Mouse (Mus musculus): Measurements from ENCODE around the gene Ccn5. TPM values are rescaled to one million over a fixed set of nuclear protein-coding genes. Genes with fewer than 3 reads are reported as not detected.

The Ccn5 gene
- polyA plus RNA-seq, 1 experiment from 2014 or later: 0.48 TPM

DNA sequence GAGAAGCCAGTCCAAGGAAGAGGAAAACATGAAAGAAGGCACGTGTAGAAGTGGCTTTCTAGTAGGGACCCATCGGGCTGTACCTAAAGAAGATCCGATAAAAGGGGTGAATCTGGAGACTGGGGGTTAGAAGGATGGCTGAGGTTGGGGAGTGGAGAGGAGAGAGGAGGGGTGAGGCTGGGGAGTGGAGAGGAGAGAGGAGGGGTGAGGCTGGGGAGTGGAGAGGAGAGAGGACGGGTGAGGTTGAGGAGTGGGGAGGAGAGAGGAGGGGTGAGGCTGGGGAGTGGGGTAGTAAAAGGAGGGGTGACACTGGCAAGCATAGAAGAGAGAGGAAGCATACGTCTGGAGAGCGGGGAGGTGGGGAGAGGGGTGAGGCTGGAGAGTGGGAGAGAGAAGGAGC is 36.6 kb downstream of the Ccn5 start:
- Histone ChIP-seq H3K9ac (no peak overlapping the region), H3K9me3 (replicated peaks) (no peaks in the 10 kb centered on the region), H3K27ac (no peak overlapping the region), H3K36me3 (no peaks in the 10 kb centered on the region), H3K4me1 (0 out of 2 replicates have a peak, but pooled peaks cover 2% of the 10 kb centered on the region), H3K27me3 (peaks cover 81% of the 10 kb centered on the region), H3K4me2 (replicated peaks) (no peak overlapping the region), H3K4me3 (no peak overlapping the region)
- WGBS: 84% methylated on average over 6 of the region's 6 CpGs
- 0 out of 2 replicates have a peak, but pooled peaks have one; percentile 65 for ATAC-seq (ENCODE audit: low FRiP score)

DNA sequence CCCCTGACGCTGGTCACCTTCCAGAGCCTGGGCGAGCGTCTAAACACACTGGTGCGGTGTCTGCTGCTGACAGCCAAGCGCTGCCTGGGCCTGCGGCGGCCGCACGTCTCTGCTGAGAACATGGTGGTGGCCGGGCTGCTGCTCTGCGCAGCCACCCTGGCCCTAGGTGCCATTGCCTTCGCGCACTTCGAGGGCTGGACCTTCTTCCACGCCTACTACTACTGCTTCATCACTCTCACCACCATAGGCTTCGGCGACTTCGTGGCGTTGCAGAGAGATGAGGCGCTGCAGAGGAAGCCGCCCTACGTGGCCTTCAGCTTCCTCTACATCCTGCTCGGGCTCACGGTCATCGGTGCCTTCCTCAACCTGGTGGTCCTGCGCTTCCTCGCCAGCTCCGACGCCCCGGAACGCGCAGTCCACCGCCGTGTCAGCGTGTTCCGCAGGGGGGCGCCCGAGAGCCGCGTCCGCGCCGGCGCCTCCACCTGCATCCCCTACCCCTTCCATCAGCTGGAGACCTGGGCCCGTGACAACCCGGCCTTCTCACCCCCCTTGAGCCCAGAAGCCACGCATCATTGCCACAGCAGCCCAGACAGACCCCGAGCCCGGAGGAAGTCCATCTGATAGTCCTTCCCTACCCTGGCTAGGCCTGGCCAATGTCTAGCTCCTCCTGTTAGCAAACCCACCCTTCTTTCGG is 37.7 kb downstream of the Ccn5 start:
- 0 out of 2 replicates have a peak, but pooled peaks cover 2% of the 10 kb centered on the region for H3K4me1 ChIP-seq
- no peak overlapping the region for H3K27ac ChIP-seq
- 12% methylated on average over 50 of the region's 50 CpGs for WGBS
- no peak overlapping the region; the same call in 1 of the 2 replicates for H3K4me3 ChIP-seq
- peaks cover 71% of the 10 kb centered on the region for H3K27me3 ChIP-seq
- peak overlapping the region; percentile 39 for H3K4me2 ChIP-seq (replicated peaks)
- H3K36me3 ChIP-seq: no peaks in the 10 kb centered on the region
- H3K9me3 ChIP-seq (replicated peaks): no peaks in the 10 kb centered on the region
- peak; percentile 75 for ATAC-seq (ENCODE audit: low FRiP score)
- H3K9ac ChIP-seq: peak overlapping the region; percentile 23; the same call in 1 of the 2 replicates

DNA sequence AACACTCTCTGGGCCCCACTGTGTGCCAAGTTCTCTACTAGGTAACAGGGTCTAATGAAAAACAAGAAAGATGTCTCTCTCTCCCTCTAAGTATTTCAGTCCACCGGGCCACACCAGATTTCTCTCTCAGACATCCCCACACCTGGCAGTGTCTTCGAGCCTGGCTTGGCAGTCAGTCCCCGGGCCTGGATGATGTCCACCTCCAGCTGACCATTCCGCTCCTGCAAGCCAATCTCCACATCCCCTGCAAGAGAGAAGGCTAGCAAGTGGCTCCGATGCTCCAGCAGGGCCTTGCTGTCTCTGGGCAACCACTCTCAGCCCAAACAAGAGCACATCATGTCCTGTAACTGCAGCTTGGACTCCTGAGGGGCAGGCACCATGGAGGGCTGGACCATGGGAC is 44.6 kb downstream of the Ccn5 start:
- no peaks in the 10 kb centered on the region for H3K9me3 ChIP-seq (replicated peaks)
- WGBS: 94% methylated on average over 5 of the region's 5 CpGs
- ATAC-seq (ENCODE audit: low FRiP score): no peak

DNA sequence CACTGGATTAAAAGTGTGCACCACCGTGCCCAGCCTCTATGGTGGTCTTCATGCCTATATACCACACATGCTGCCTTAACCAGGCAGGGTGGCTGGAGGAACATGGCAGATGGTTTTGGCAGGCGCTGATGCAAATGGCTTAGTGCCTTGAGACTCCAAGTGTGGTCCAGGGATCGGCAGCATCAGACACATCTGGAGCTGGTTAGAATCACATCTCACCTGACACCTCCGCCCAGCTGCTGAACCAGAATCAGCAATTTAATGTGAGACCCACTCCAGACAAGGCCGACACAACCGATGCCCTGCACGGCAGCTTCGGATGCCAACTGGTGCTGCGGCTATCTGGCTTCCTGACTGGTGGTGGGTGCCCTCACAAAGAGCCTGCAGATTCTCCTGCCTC is 45.4 kb downstream of the Ccn5 start:
- Histone ChIP-seq H3K27ac (no peak overlapping the region), H3K4me2 (replicated peaks) (no peak overlapping the region), H3K27me3 (no peaks in the 10 kb centered on the region), H3K9ac (no peak overlapping the region), H3K4me3 (no peak overlapping the region), H3K36me3 (no peaks in the 10 kb centered on the region), H3K9me3 (replicated peaks) (no peaks in the 10 kb centered on the region), H3K4me1 (peaks cover 8% of the 10 kb centered on the region)
- 82% methylated on average over 9 of the region's 9 CpGs for WGBS
- ATAC-seq (ENCODE audit: low FRiP score): no peak

More for the DNA sequence above, 44.6 kb downstream of the Ccn5 start:
- no peak overlapping the region for H3K9ac ChIP-seq
- no peaks in the 10 kb centered on the region for H3K36me3 ChIP-seq
- no peak overlapping the region for H3K4me2 ChIP-seq (replicated peaks)
- no peak overlapping the region for H3K27ac ChIP-seq
- H3K27me3 ChIP-seq: peaks cover 6% of the 10 kb centered on the region; the same call in 1 of the 2 replicates
- H3K4me3 ChIP-seq: no peak overlapping the region
- peaks cover 6% of the 10 kb centered on the region for H3K4me1 ChIP-seq

DNA sequence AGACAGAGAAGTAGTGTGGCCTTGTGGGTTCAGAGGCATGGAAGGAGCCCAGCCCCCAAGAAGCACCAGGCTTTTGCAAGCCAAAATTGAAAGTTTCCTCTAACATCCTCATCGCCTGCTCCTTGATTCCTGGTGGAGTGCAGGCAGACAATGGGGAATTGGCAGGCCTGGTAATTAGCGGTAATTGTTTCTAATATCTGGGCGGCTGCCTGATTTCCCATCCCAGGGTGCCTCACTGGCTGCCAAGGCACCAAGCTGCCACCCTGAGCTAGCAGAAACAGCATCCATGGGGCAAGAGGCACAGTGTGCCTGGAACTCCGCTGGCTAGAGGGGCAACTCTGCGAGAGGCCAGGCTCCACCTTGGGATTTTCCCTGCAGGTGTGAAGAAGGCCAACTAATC is 49.1 kb downstream of the Ccn5 start:
- 56% methylated on average over 5 of the region's 5 CpGs for WGBS
- no peak overlapping the region for H3K4me3 ChIP-seq
- H3K27ac ChIP-seq: no peak overlapping the region
- H3K36me3 ChIP-seq: no peaks in the 10 kb centered on the region
- H3K4me1 ChIP-seq: peaks cover 15% of the 10 kb centered on the region
- H3K9ac ChIP-seq: no peak overlapping the region
- no peak overlapping the region for H3K4me2 ChIP-seq (replicated peaks)
- ATAC-seq (ENCODE audit: low FRiP score): no peak
- H3K27me3 ChIP-seq: no peaks in the 10 kb centered on the region
- H3K9me3 ChIP-seq (replicated peaks): no peaks in the 10 kb centered on the region

DNA sequence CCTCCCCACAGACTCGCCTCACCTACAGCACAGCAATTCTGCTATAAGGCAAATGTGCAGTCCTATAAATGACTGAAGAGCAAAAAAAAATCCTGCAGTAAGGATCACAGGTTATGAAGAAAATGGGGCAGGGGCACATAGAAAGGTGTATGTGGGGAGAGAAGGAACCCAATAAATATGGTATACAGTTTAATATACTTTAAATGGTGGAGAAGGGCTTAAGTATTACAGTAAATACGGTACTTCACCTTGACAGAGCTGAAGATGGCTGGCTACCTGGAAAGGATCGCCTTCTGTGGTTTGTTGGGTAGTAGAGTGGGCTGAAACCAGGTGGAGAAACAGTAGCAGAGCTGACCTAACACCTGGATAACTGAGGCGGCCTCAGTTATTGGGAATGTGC is 50.6 kb downstream of the Ccn5 start:
- Histone ChIP-seq H3K27ac (no peak overlapping the region), H3K4me2 (replicated peaks) (no peak overlapping the region), H3K27me3 (no peaks in the 10 kb centered on the region), H3K4me1 (peaks cover 29% of the 10 kb centered on the region), H3K36me3 (no peaks in the 10 kb centered on the region), H3K9me3 (replicated peaks) (no peaks in the 10 kb centered on the region), H3K9ac (no peak overlapping the region), H3K4me3 (no peak overlapping the region)
- WGBS: 83% methylated on average over 4 of the region's 4 CpGs
- ATAC-seq (ENCODE audit: low FRiP score): no peak

DNA sequence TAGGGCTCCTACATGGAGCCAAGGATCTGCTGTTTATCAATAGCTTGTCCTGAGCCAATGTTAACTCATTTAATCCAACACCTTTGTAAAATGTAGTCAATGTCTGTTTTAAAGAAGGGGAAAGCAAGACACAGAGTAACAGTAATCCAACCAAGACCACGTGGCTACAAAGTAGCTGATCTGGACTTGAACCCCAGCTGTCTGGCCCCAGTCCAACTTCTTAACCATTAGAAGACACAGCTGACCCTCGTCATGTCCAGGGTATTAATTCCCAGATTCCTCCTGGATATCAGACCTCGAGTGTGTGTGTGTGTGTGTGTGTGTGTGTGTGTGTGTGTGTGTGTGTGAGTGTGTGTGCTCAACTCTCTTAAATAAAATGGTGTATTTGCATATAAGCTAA is 51.2 kb downstream of the Ccn5 start:
- Histone ChIP-seq H3K9me3 (replicated peaks) (no peaks in the 10 kb centered on the region), H3K4me1 (peaks cover 31% of the 10 kb centered on the region)

DNA sequence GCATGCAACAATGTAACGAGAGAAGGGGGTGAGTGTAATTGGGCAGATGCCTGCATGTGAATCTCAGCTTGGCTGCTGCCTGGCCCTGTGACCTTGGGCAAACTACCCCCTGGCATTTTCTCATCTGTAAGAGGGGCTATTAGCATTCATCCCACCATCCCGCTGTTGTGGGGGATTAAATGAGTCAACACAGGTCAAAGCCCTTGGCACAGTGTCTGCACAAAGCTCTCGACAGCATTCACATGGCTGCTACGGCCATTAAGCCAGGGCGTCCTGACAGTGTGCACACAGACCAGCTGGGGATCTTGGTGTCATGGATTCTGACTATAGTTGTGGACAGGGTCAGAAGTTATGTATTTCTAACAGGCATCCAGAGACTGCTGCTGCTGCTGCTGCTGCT is 54.2 kb downstream of the Ccn5 start:
- peaks cover 7% of the 10 kb centered on the region; the same call in 1 of the 2 replicates for H3K27me3 ChIP-seq
- WGBS: 27% methylated on average over 5 of the region's 5 CpGs
- H3K4me1 ChIP-seq: peaks cover 29% of the 10 kb centered on the region
- H3K4me2 ChIP-seq (replicated peaks): no peak overlapping the region
- no peak overlapping the region for H3K4me3 ChIP-seq
- ATAC-seq (ENCODE audit: low FRiP score): peak; percentile 33; the same call in 1 of the 2 replicates
- H3K9ac ChIP-seq: no peak overlapping the region
- no peak overlapping the region; the same call in 1 of the 2 replicates for H3K27ac ChIP-seq
- no peaks in the 10 kb centered on the region for H3K9me3 ChIP-seq (replicated peaks)
- H3K36me3 ChIP-seq: no peaks in the 10 kb centered on the region

More for the DNA sequence above, 51.2 kb downstream of the Ccn5 start:
- no peak for ATAC-seq (ENCODE audit: low FRiP score)
- Histone ChIP-seq H3K4me3 (no peak overlapping the region), H3K36me3 (no peaks in the 10 kb centered on the region), H3K27ac (no peak overlapping the region), H3K9ac (no peak overlapping the region), H3K4me2 (replicated peaks) (no peak overlapping the region), H3K27me3 (peaks cover 5% of the 10 kb centered on the region; the same call in 1 of the 2 replicates)
- WGBS: 70% methylated on average over 3 of the region's 3 CpGs

DNA sequence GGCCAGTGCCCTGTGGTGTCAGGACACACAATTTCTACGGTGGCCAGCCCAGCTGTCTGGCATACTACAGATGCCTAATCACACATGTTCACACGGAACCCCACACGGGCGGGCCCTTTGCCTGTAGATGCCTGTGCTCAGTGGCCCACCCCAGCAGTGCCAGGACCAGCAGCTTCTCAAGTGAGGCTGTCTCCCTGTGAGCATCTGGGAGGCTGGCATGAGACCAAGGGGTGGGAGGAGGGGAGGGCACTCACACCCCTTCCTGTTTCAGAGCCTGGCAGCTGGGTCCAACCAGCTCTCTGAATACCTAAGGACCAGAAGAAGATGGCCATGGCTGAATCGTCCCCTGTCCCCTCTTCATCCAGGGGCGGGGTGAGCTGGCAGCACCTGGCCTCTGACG is 54.8 kb downstream of the Ccn5 start:
- H3K27me3 ChIP-seq: peaks cover 7% of the 10 kb centered on the region; the same call in 1 of the 2 replicates
- no peaks in the 10 kb centered on the region for H3K9me3 ChIP-seq (replicated peaks)
- no peak overlapping the region; the same call in 1 of the 2 replicates for H3K27ac ChIP-seq
- peaks cover 24% of the 10 kb centered on the region for H3K4me1 ChIP-seq
- H3K4me3 ChIP-seq: no peak overlapping the region
- no peaks in the 10 kb centered on the region for H3K36me3 ChIP-seq
- no peak overlapping the region for H3K4me2 ChIP-seq (replicated peaks)
- no peak overlapping the region for H3K9ac ChIP-seq
- 70% methylated on average over 7 of the region's 7 CpGs for WGBS
- peak; percentile 51 for ATAC-seq (ENCODE audit: low FRiP score)

DNA sequence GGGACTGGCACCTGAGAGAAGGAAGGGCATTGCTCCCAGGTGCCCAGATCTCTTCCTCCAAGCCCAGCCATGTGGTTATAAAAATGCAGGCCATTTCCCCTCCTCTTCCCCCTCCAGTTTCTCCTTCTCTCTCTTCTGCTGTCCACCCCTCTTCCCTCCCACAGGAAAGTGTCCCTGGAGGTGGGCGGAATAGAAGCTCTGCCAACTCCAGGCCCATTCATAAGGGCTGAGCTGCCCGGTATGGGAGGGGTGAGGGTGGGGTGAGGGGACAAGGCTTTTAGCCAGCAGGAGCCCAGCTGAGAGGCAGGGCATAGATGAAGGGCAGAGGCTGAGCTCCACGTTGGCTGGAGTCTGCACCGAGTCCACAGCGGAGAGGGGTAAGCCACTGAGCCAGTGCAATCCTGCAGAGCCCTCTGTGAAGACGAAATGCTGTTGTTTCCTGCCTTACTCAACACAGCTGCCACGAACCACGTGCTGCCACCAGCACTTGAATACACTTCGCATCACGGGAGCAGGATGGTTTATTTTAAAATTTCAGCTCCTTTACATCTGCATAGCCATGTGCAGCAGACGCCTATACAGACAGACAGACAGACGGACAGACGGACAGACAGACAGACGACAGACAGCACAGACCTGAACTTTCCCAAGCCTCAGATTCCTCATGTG is 56.3 kb downstream of the Ccn5 start:
- H3K9ac ChIP-seq: no peak overlapping the region
- H3K27me3 ChIP-seq: peaks cover 7% of the 10 kb centered on the region; the same call in 1 of the 2 replicates
- H3K4me3 ChIP-seq: no peak overlapping the region
- H3K27ac ChIP-seq: no peak overlapping the region
- H3K9me3 ChIP-seq (replicated peaks): no peaks in the 10 kb centered on the region
- no peak for ATAC-seq (ENCODE audit: low FRiP score)
- peaks cover 23% of the 10 kb centered on the region for H3K4me1 ChIP-seq
- no peak overlapping the region for H3K4me2 ChIP-seq (replicated peaks)
- H3K36me3 ChIP-seq: no peaks in the 10 kb centered on the region
- 66% methylated on average over 14 of the region's 14 CpGs for WGBS

DNA sequence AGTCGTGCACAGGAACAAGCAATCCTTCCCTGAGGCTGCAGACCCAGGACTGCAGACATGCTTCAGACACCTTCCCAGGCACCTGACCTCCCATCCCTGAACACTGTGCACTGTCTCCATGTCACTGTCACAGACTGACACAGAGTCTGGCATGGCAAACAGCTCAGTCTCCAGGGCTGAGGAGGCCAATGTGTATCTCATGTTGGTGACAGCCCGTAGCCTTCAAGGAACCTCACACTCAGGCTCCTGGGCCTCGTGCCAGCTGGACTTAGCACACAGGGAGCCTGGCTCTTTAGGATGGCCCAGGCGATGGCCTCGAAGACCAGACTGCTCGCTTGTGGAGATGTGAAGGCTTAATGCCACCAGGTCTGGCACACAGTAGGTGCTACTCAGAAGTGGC is 60.2 kb downstream of the Ccn5 start:
- ATAC-seq (ENCODE audit: low FRiP score): no peak
- Histone ChIP-seq H3K4me1 (peaks cover 6% of the 10 kb centered on the region), H3K36me3 (no peaks in the 10 kb centered on the region), H3K27me3 (peaks cover 7% of the 10 kb centered on the region; the same call in 1 of the 2 replicates), H3K4me2 (replicated peaks) (no peak overlapping the region), H3K4me3 (no peak overlapping the region), H3K9me3 (replicated peaks) (no peaks in the 10 kb centered on the region), H3K27ac (no peak overlapping the region), H3K9ac (no peak overlapping the region)
- 88% methylated on average over 6 of the region's 6 CpGs for WGBS

Measured in hindbrain, embryonic 12.5 days (tissue).